Mouse (Mus musculus) lung, postnatal 0 days (tissue): ENCODE results near the gene Taldo1.

Source experiments
- CTCF ChIP-seq: IDR thresholded peaks from 2 replicates; pipeline ENCODE4 v1.5.1; 2016; ENCODE audit warnings: antibody characterized with exemption, mild to moderate bottlenecking
- EP300 ChIP-seq: IDR thresholded peaks from 2 replicates; pipeline ENCODE4 v1.6.1; 2016; ENCODE audit warnings: antibody characterized with exemption, mild to moderate bottlenecking, control low read depth

DNA sequence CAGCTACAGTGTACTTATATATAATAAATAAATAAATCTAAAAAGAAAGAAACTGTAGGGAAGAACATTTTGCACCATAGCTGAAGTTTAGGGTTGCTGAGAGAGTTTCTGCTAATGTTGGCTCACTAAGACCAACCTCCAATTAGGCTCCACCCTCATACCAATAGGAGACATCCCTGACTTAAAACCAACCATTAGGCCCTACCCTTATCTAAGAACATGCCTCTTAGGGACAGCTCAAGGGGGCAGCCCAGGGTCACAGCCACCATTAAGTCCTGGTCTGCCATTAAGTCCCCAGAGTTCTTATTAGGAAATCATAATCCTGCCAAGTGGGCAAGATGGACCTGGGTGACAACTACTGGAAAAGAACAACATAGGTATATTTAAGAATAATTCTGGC lies 17.6 kb upstream of the Taldo1 start:
- no peak for TF ChIP-seq CTCF
- TF ChIP-seq EP300: no peak
